Mouse (Mus musculus): ENCODE results near the gene Psmd3. TPM values are rescaled to one million over a fixed set of nuclear protein-coding genes. Genes with fewer than 3 reads are reported as not detected.
"Not testable (repeated sequence)": the region's sequence is repeated elsewhere in the genome, so short reads cannot be mapped to it uniquely, and the experiment has no call there.

The Psmd3 gene
- polyA plus RNA-seq, 1 experiment from 2014 or later: 255 TPM

DNA sequence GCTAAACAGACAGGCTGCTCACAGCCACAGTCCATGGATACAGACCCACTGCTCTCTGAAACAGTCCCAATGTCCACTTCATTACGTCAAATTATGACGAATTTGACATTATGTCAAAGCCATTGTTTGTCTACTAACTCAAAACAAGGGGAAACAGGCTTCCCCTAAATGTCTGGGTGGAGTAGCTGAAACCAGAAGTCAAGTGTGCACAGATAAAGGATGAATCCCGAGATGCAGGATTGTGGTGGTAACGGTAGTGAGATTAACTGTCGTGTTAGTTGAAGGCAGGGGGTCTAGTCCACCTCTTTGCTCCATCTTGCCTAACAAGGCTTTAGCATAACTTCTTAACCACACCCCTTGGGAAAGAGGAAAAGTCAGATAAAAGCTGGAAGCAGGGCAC is 9.9 kb upstream of the Psmd3 start:
- Histone ChIP-seq H3K9me3 (no peaks in the 10 kb centered on the region), H3K36me3 (no peaks in the 10 kb centered on the region), H3K4me3 (no peak overlapping the region), H3K4me1 (peaks cover 9% of the 10 kb centered on the region; the same call in 1 of the 2 replicates), H3K27me3 (ENCODE audit: insufficient read depth, poor library complexity, severe bottlenecking) (peaks cover 40% of the 10 kb centered on the region), H3K27ac (no peak overlapping the region)
- 71% methylated on average over 5 of the region's 5 CpGs for WGBS
- no peak for DNase-seq (ENCODE audit: low spot score)

DNA sequence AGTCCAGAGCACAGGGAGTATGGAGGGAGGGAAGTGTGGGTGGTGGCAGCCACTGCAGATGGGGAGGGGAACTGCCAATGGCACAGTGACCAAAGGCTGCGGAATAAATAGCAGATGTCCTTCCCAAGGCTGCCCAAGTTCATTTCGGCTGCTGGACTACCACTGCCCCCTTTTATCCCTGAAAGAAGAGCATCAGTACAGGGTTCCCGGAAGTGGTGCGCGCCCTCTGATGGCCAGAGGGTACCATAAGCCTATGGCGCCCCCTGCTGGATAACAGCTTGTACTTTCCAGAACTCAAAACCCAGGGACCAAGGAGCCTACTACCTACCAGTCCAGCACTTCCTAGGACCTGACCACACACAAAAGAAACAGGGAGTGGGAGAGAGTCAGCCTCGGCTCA is 9.2 kb upstream of the Psmd3 start:
- not testable (repeated sequence) for DNase-seq (ENCODE audit: low spot score)

DNA sequence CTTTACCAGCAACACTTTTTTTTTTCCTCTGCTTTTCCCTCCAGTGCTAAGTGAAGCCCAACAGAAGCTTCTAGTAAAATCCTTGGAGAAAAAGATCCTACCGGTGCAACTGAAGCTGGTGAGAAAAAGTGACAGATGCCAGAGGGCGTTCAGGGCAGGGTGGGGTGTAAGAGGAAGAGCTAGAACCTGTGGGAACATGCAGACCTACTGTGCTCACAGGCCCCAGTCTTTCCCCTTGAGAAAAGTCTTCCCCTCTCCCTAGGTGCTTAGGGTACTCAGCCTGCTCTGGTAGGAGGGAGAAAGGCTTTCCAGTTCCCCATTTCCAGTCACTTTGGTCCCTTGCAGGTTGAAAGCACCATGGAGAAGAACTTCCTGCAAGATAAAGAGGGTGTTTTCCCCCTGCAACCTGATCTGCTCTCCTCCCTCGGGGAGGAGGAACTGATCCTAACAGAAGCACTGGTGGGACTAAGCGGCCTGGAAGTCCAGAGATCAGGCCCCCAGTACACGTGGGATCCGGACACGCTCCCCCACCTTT is 6.5 kb upstream of the Psmd3 start:
- 21% methylated on average over 7 of the region's 7 CpGs for WGBS
- peaks cover 18% of the 10 kb centered on the region; the same call in 1 of the 2 replicates for H3K27me3 ChIP-seq (ENCODE audit: insufficient read depth, poor library complexity, severe bottlenecking)
- peaks cover 9% of the 10 kb centered on the region; the same call in 1 of the 2 replicates for H3K4me1 ChIP-seq
- no peaks in the 10 kb centered on the region for H3K36me3 ChIP-seq
- no peak overlapping the region for H3K27ac ChIP-seq
- H3K9me3 ChIP-seq: no peaks in the 10 kb centered on the region
- no peak overlapping the region for H3K4me3 ChIP-seq
- no peak for DNase-seq (ENCODE audit: low spot score)

More for the DNA sequence above, 9.2 kb upstream of the Psmd3 start:
- not testable (repeated sequence) for H3K4me1 ChIP-seq, H3K9me3 ChIP-seq, H3K36me3 ChIP-seq, H3K27ac ChIP-seq, H3K4me3 ChIP-seq
- H3K27me3 ChIP-seq (ENCODE audit: insufficient read depth, poor library complexity, severe bottlenecking): peaks cover 33% of the 10 kb centered on the region
- WGBS: 3% methylated on average over 7 of the region's 7 CpGs

DNA sequence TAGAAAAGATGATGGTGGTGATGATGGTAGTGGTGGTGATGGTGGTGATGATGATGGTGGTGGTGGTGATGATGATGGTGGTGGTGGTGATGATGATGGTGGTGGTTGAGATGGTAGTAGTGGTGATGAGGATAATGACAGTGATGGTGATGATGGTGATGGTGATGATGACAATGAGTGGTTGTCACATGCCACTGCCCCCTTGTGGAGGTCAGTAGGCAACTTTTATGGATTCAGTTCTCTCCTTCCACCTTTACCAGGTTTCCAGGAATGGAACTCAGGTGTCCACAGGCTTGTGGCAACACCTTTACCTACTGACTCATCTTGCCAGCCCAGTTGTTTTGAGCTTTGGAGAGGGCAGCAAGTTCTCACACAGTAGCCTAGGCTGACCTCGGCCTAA is 2.3 kb upstream of the Psmd3 start:
- WGBS: 92% methylated on average over 1 of the region's 1 CpGs
- H3K36me3 ChIP-seq: peaks cover 5% of the 10 kb centered on the region; the same call in 1 of the 2 replicates
- H3K4me1 ChIP-seq: peaks cover 19% of the 10 kb centered on the region
- no peak overlapping the region for H3K27ac ChIP-seq
- no peak for DNase-seq (ENCODE audit: low spot score)
- no peaks in the 10 kb centered on the region for H3K9me3 ChIP-seq
- H3K4me3 ChIP-seq: no peak overlapping the region
- H3K27me3 ChIP-seq (ENCODE audit: insufficient read depth, poor library complexity, severe bottlenecking): no peaks in the 10 kb centered on the region

DNA sequence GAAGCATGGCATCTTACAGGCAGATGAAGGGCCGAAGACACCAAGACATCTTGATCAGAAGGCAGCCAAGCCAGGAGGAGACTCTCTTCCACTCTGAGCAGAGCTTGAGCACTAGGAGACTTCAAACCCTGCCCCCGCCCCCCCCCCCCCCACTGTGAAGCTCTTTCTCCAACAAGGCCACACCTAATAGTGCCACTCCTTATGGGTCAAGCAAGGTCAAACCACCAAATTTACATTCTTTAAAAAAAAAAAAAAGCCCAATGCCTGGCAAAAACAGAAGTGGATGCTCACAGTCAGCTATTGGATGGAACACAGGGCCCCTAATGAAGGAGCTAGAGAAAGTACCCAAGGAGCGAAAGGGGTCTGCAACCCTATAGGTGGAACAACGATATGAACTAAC is 1.8 kb upstream of the Psmd3 start:
- Histone ChIP-seq H3K36me3 (peaks cover 10% of the 10 kb centered on the region), H3K4me1 (peaks cover 19% of the 10 kb centered on the region)
- WGBS: 83% methylated on average over 4 of the region's 4 CpGs
- H3K27me3 ChIP-seq (ENCODE audit: insufficient read depth, poor library complexity, severe bottlenecking); H3K9me3 ChIP-seq; H3K27ac ChIP-seq; DNase-seq (ENCODE audit: low spot score); H3K4me3 ChIP-seq: not testable (repeated sequence)

DNA sequence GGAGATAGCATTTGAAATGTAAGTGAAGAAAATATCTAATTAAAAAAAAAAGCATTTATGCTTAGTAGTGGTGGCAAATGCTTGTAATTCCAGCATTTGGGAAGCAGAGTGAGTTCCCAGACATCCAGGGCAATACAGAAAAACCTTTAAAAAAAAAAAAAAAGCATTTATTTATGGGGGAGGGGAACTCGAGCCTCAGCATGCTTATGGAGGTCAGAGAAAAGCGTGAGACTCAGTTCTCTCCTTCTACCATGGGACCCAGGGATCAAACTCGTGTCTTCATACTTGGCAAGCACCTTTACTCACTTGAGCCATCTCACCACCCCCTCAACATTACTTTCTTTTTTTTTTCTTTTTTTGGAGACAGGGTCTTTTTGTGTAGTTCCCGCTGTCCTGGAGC is 1.2 kb upstream of the Psmd3 start:
- whole genome bisulfite sequencing: 79% methylated on average over 4 of the region's 4 CpGs

DNA sequence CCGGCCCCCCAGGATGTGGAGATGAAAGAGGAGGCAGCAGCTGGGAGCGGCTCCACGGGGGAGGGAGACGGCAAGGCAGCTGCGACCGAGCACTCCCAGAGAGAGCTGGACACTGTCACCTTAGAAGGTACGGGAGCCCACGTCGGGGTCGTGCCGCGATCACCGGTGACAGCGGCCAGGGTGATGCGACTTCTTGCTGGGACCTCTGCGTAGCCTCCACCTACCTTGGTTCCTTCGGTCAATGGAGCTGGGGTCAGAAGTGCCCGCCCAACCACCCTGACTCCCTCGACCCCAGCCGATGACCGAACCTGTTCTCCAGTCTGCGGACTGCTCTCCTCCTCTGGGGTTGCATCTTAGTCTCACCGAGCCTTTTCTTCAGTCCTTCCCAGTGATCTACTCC is 457 bp downstream of the Psmd3 start:
- Histone ChIP-seq H3K27ac (peak overlapping the region; percentile 97), H3K4me1 (peaks cover 13% of the 10 kb centered on the region), H3K4me3 (peak overlapping the region; percentile 100), H3K27me3 (ENCODE audit: insufficient read depth, poor library complexity, severe bottlenecking) (no peaks in the 10 kb centered on the region), H3K9me3 (no peaks in the 10 kb centered on the region), H3K36me3 (peaks cover 32% of the 10 kb centered on the region)
- WGBS: under 1% methylated on average over 23 of the region's 23 CpGs
- DNase-seq (ENCODE audit: low spot score): no peak

More for the DNA sequence above, 1.2 kb upstream of the Psmd3 start:
- Histone ChIP-seq H3K27me3 (ENCODE audit: insufficient read depth, poor library complexity, severe bottlenecking) (no peaks in the 10 kb centered on the region), H3K36me3 (peaks cover 16% of the 10 kb centered on the region), H3K4me3 (no peak overlapping the region; the same call in 1 of the 2 replicates), H3K4me1 (peaks cover 14% of the 10 kb centered on the region), H3K9me3 (no peaks in the 10 kb centered on the region), H3K27ac (no peak overlapping the region)
- DNase-seq (ENCODE audit: low spot score): no peak

DNA sequence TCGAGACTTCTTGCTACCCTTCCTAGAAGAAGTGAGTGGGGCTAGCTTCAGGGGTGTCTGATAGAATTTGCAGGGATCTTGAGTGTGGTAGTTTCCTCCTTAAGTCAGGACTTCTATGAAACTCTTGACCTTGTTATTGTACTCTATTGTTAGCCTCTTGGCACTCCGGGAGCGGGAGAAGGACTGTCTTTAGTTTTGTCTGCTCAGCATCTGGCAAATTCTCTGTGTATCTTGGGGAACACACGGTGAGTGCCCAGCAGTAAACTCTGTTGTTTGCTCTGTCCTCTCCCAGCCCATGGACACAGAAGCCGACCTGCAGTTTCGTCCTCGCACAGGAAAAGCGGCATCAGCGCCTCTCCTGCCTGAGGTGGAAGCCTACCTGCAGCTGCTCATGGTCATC is 3.3 kb downstream of the Psmd3 start:
- peaks cover 13% of the 10 kb centered on the region for H3K4me1 ChIP-seq
- WGBS: 89% methylated on average over 9 of the region's 9 CpGs

DNA sequence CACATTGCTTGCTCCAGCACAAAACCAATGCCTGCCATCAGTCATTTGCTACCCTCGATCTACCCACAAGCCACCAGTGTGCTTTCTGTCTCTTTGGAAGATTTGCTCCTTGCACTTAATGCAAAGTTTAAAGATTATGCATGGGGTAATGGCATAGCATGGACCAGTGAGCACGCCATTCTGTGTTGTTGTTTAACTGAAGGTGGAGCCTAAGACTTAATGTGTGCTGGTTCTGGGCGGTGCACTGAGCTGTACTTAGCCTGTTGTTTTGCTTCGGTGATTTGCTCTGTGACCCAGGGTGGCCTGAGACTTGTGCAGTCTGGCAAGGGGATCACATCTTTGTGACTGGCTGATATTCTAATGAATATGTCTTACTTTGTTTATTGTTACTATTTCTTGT is 4.6 kb downstream of the Psmd3 start:
- no peak overlapping the region for H3K27ac ChIP-seq
- 88% methylated on average over 4 of the region's 4 CpGs for WGBS
- H3K9me3 ChIP-seq: no peaks in the 10 kb centered on the region
- no peaks in the 10 kb centered on the region for H3K27me3 ChIP-seq (ENCODE audit: insufficient read depth, poor library complexity, severe bottlenecking)
- H3K36me3 ChIP-seq: peaks cover 70% of the 10 kb centered on the region
- no peak for DNase-seq (ENCODE audit: low spot score)
- H3K4me3 ChIP-seq: no peak overlapping the region
- peaks cover 8% of the 10 kb centered on the region for H3K4me1 ChIP-seq

More for the DNA sequence above, 3.3 kb downstream of the Psmd3 start:
- DNase-seq (ENCODE audit: low spot score): no peak
- Histone ChIP-seq H3K9me3 (no peaks in the 10 kb centered on the region), H3K4me3 (no peak overlapping the region), H3K27ac (no peak overlapping the region), H3K36me3 (peaks cover 56% of the 10 kb centered on the region), H3K27me3 (ENCODE audit: insufficient read depth, poor library complexity, severe bottlenecking) (no peaks in the 10 kb centered on the region)

DNA sequence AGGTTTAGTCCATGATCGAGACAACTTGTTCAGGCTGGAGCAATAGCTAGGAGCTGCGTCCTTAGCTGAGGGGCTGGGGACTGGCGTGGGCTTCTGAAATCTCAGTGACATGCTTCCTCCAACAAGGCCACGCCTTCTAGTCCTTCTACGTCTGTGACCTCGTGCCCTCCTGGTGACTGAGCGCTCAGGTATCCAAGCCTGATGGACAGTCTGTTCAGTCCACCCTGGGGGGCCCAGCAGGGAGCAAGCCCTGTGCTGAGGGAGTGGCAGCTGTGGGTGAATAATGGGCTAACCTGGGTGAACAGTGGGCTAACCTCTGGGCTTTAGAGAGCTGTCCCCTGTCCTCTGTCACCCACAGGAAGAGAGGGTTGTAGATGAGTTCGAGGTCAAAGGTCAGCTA is 5.7 kb downstream of the Psmd3 start:
- no peak overlapping the region for H3K4me3 ChIP-seq
- 86% methylated on average over 8 of the region's 8 CpGs for WGBS
- no peak overlapping the region for H3K27ac ChIP-seq
- H3K27me3 ChIP-seq (ENCODE audit: insufficient read depth, poor library complexity, severe bottlenecking): no peaks in the 10 kb centered on the region
- H3K4me1 ChIP-seq: peaks cover 8% of the 10 kb centered on the region
- H3K9me3 ChIP-seq: no peaks in the 10 kb centered on the region
- no peak for DNase-seq (ENCODE audit: low spot score)
- peaks cover 80% of the 10 kb centered on the region for H3K36me3 ChIP-seq

DNA sequence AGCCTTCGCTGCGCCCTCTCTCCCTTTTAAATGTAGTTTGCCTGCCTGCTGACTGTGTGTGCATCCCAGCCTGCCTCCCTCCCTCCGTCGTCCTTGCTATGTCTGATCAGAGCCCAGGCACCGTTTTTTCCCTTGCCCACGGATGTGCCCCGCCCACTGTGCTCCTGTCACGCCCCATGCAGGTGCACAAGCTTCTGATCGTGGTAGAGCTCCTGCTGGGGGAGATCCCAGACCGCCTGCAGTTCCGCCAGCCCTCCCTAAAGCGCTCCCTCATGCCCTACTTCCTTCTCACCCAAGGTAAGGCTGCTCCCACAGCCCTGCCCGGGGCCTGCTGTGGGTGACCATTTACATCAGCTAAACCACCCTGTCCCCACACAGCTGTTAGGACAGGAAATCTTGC is 10.8 kb downstream of the Psmd3 start:
- 0 out of 2 replicates have a peak, but pooled peaks cover 5% of the 10 kb centered on the region for H3K4me1 ChIP-seq
- H3K27me3 ChIP-seq (ENCODE audit: insufficient read depth, poor library complexity, severe bottlenecking): no peaks in the 10 kb centered on the region
- WGBS: 76% methylated on average over 13 of the region's 13 CpGs
- H3K9me3 ChIP-seq: no peaks in the 10 kb centered on the region
- H3K36me3 ChIP-seq: peaks cover 86% of the 10 kb centered on the region
- H3K27ac ChIP-seq: no peak overlapping the region
- H3K4me3 ChIP-seq: no peak overlapping the region
- DNase-seq (ENCODE audit: low spot score): no peak

DNA sequence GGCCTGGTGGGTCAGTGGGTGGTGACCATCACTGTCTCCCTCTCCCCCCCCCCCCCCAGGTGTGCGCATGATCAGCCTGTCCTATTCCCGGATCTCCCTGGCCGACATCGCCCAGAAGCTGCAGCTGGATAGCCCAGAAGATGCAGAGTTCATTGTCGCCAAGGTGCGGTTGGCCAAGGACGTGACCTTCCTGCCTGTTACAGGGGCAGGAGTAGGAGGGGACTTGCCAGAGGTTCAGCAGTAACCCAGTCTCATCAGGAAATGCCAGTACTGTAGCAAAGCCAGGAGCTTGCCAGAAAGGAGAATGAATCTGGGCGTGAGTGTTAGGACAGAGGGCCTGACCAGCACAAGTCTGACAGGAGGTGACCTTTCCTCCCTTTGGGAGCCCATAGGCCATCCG is 11.4 kb downstream of the Psmd3 start:
- 91% methylated on average over 9 of the region's 9 CpGs for WGBS
- Histone ChIP-seq H3K27ac (no peak overlapping the region), H3K36me3 (peaks cover 82% of the 10 kb centered on the region), H3K4me1 (0 out of 2 replicates have a peak, but pooled peaks cover 5% of the 10 kb centered on the region), H3K4me3 (no peak overlapping the region), H3K9me3 (no peaks in the 10 kb centered on the region), H3K27me3 (ENCODE audit: insufficient read depth, poor library complexity, severe bottlenecking) (no peaks in the 10 kb centered on the region)
- no peak for DNase-seq (ENCODE audit: low spot score)

DNA sequence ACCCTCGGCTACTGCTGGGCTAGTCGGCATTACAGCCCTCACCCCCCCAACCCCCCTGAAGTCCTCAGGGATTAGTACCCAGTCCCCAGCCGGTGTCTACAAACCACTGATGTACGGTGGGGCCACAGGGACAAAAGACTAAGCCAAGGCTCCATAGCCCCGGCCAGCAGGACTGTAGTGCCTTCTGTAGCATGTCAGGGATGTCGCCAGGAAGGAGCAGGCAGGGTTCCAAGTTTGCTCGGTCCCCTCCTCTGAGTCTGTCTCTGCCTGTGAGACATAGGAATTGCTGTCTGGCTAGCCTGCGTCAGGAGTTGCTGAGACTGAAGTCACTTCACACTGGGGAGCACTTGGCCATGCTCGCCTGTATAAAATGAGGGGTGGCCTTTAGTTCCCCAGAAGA is 11.9 kb downstream of the Psmd3 start:
- Histone ChIP-seq H3K27ac (no peak overlapping the region), H3K36me3 (peaks cover 79% of the 10 kb centered on the region), H3K27me3 (ENCODE audit: insufficient read depth, poor library complexity, severe bottlenecking) (no peaks in the 10 kb centered on the region), H3K9me3 (no peaks in the 10 kb centered on the region), H3K4me1 (0 out of 2 replicates have a peak, but pooled peaks cover 5% of the 10 kb centered on the region), H3K4me3 (no peak overlapping the region)
- no peak for DNase-seq (ENCODE audit: low spot score)
- WGBS: 87% methylated on average over 9 of the region's 9 CpGs

DNA sequence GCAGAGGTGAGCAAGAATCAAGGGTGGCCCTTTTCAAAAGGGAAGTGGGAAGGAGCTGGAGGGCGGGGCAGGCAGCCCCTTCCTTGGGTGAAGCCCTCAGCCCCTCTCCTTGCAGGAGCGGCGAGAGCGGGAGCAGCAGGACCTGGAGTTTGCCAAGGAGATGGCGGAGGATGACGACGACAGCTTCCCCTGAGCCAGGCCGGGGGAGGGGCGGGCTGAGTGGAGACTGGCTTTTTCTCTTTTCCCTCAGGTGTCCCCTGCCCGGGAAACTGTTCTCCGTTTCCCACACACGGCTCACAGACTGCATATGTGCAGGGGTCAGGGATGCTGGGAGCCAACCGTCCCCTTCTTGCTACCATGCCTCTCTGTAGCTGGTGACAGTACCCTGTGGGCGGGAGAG is 13.1 kb downstream of the Psmd3 start:
- no peak for DNase-seq (ENCODE audit: low spot score)
- H3K27ac ChIP-seq: no peak overlapping the region
- H3K9me3 ChIP-seq: no peaks in the 10 kb centered on the region
- H3K27me3 ChIP-seq (ENCODE audit: insufficient read depth, poor library complexity, severe bottlenecking): 0 out of 2 replicates have a peak, but pooled peaks cover 3% of the 10 kb centered on the region
- WGBS: 67% methylated on average over 14 of the region's 14 CpGs
- H3K36me3 ChIP-seq: peaks cover 68% of the 10 kb centered on the region
- H3K4me1 ChIP-seq: peaks cover 9% of the 10 kb centered on the region; the same call in 1 of the 2 replicates
- H3K4me3 ChIP-seq: no peak overlapping the region
